Mouse (Mus musculus) ES-Bruce4 (cell line): ENCODE measurements around the gene Gsdma2.
"Not testable (repeated sequence)": the region's sequence is repeated elsewhere in the genome, so short reads cannot be mapped to it uniquely, and the experiment has no call there.

Experiments used
- CTCF ChIP-seq: IDR thresholded peaks from one replicate; pipeline ENCODE4 v1.8.1; 2011; ENCODE audit warnings: low read depth, low read length
- EP300 ChIP-seq: IDR thresholded peaks from 2 replicates; pipeline ENCODE4 v1.6.1; 2011; ENCODE audit warnings: low read depth, low read length; ENCODE audit not compliant: insufficient read depth
- POLR2A ChIP-seq: IDR thresholded peaks from one replicate; pipeline ENCODE4 v1.8.1; 2011; ENCODE audit warnings: low read length; ENCODE audit not compliant: insufficient read depth

GRCm38 (mm10) chr11:98604911-98605310 is 41.6 kb upstream of the Gsdma2 start:
- not testable (repeated sequence) for TF ChIP-seq CTCF, EP300, POLR2A
